In the genomic region with DNA sequence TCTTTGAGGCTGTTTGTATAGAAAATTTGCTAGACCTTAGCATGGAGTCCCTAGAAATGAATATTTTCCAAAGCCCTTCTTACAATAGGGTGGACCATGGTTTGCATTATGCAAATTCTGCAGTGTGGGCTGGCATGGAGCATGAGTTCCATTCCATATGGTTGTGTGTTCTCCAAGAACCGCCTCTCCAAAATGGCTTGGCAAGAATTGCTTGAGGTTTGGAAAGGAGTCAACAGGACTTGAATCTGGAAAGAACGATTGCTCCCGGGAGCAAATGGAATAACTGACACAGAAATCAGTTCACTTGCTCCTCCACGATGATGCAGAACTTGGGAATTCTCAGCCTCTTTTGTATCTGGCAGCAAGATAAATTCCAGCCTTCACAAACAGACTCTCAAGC, we compare ENCODE assay signal across 13 mouse cellular contexts.
DNase-seq lines count a peak whose midpoint lies in the region.
"Had no signal": no experiment of that assay in that cellular context is flagged by ENCODE, and none has a peak within 500 bp of the region (broad histone marks: within the 10 kb centered on the region; RNA-seq: fewer than 3 reads in every experiment).

No protein-coding gene starts in this region.

- DNase-seq in frontal cortex, adult 2 months (ENCODE audit: extremely low spot score in 1 of 2, low spot score in 1 of 2) = peak; percentile 21 to 74
- DNase-seq in frontal cortex, postnatal 14 days (ENCODE audit: low spot score in 2 of 2) = no peak
- peak; percentile 1 for DNase-seq in 3134 (ENCODE audit: extremely low read depth, insufficient read length, low spot score)
- DNase-seq in brain, adult 2 months (ENCODE audit: low read depth, low spot score) = peak; percentile 77
- peak; percentile 62 for DNase-seq in layer of hippocampus, adult 9-11 months
- DNase-seq in adrenal gland, postnatal 36 days = no peak
- no peak for DNase-seq in kidney, postnatal 14 days
- DNase-seq in adrenal gland, postnatal 14 days = no peak
- DNase-seq: cerebellum, adult 9-10 months; forebrain, postnatal 0 days; kidney, postnatal 10 days; retina, postnatal 1 day; thymus, adult 2 months had no signal

Comparison
In these comparisons a context has a peak if more than half of its experiments do, and no peak if none do; other contexts are left out.
1. DNase-seq: peak in frontal cortex, adult 2 months (2 of 2), 3134 (single experiment), brain, adult 2 months (single experiment) and layer of hippocampus, adult 9-11 months (single experiment); none in frontal cortex, postnatal 14 days (0 of 2), adrenal gland, postnatal 36 days (0 of 2), kidney, postnatal 14 days (single experiment) and adrenal gland, postnatal 14 days (single experiment).